Mouse (Mus musculus): ENCODE measurements at regions not wholly inside any gene's neighbourhood (a gene's known extent, or its start where the extent isn't known, plus 50 kb on each side); places are given as distances from the start of the nearest gene placed in this dataset.

DNA sequence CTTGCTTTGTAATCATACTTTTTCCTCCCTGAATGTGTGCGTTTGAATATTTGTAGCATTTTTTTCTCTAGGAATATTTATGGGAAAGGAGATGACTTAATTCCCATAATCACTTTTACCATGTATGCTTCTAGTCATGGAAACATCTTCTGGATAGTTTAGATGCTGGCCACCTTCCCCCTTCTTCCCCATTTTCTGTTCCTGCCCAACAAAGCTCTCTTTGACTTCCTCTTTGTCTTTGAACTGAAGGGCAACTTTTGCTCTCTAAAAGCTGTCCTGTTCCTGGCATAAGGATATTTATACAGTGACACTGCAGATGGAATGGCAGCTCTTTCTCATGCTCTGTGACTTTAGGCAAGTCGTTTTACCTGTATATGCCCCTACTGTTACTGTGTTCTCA is 370.2 kb upstream of the Pkn2 start:
- no peak for TF ChIP-seq CTCF (IDR thresholded peaks at IDR 0.05; ENCODE audit: borderline replicate concordance, control insufficient read depth, extremely low read depth, insufficient read depth, low read length, poor library complexity)
- no peak for TF ChIP-seq POLR2A (IDR thresholded peaks at IDR 0.05; ENCODE audit: control insufficient read depth, extremely low read depth, insufficient read depth, low read length, poor library complexity)

Data from thymus, adult 2 months (tissue).